Mouse (Mus musculus) cerebellum, adult 2 months (tissue): ENCODE measurements at regions not wholly inside any gene's neighbourhood (a gene's known extent, or its start where the extent isn't known, plus 50 kb on each side); places are given as distances from the start of the nearest gene placed in this dataset.

Experiments
- CTCF ChIP-seq: fragments of 200-500 bp; IDR thresholded peaks from 2 replicates; pipeline ENCODE4 v1.5.1; 2011; ENCODE audit warnings: low read depth, mild to moderate bottlenecking, control low read depth, low read length, moderate library complexity, borderline replicate concordance; ENCODE audit not compliant: insufficient read depth
- POLR2A ChIP-seq: fragments of 200-500 bp; IDR thresholded peaks from 2 replicates; pipeline ENCODE4 v1.6.1; 2011; ENCODE audit warnings: low read length, control low read depth, borderline replicate concordance; ENCODE audit not compliant: insufficient read depth

GRCm38 (mm10) chr3:15071030-15071883 is 185.2 kb downstream of the Car2 start:
- no peak for TF ChIP-seq CTCF
- no peak for TF ChIP-seq POLR2A
